Mouse (Mus musculus): ENCODE results near the gene Gtf2f2. TPM values are rescaled to one million over a fixed set of nuclear protein-coding genes. Genes with fewer than 3 reads are reported as not detected.

Gtf2f2 gene
- polyA plus RNA-seq, 1 experiment from 2014 or later, result 36.7 TPM

DNA sequence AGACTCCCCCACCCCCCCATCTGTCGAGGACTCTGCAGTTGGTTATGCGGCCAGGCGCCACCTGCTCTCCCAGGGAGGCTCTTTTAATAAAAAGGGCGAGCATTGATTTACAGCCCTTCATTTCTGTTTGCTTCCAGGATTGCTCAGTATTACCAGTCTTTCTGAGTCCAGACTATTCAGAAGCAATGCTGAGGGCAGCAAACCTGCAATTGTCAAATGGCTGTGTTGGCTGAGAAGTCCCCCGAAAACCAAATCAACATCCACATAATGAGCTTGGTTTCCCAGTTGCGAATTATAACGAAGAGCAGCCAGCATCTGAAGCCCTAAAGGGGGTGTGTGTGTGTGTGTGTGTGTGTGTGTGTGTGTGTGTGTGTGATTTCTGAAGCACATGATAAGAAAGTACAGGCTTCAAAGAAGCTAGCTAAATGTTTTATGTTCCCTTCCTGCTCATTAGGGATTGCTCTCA, 22.0 kb upstream of the Gtf2f2 start:
- H3K4me1 ChIP-seq (ENCODE audit: control insufficient read depth, insufficient read depth, low read length), result no peaks in the 10 kb centered on the region
- WGBS (ENCODE audit: insufficient replicate concordance), result 75% methylated on average over 7 of the region's 7 CpGs
- no peaks in the 10 kb centered on the region for H3K9me3 ChIP-seq (replicated peaks; ENCODE audit: control insufficient read depth, low read length)
- ATAC-seq (replicated peaks; ENCODE audit: insufficient number of reproducible peaks, low FRiP score, low TSS enrichment), result no peak
- no peaks in the 10 kb centered on the region for H3K36me3 ChIP-seq (ENCODE audit: control insufficient read depth, insufficient read depth, low read length)
- H3K9ac ChIP-seq (ENCODE audit: low read depth, low read length), result no peak overlapping the region
- no peak overlapping the region for H3K4me3 ChIP-seq (ENCODE audit: low read depth, low read length)
- no peak overlapping the region for H3K27ac ChIP-seq (ENCODE audit: low read depth, low read length)
- H3K27me3 ChIP-seq (ENCODE audit: control insufficient read depth, insufficient read depth, low read length), result no peaks in the 10 kb centered on the region
- H3K4me2 ChIP-seq, result no peak overlapping the region

DNA sequence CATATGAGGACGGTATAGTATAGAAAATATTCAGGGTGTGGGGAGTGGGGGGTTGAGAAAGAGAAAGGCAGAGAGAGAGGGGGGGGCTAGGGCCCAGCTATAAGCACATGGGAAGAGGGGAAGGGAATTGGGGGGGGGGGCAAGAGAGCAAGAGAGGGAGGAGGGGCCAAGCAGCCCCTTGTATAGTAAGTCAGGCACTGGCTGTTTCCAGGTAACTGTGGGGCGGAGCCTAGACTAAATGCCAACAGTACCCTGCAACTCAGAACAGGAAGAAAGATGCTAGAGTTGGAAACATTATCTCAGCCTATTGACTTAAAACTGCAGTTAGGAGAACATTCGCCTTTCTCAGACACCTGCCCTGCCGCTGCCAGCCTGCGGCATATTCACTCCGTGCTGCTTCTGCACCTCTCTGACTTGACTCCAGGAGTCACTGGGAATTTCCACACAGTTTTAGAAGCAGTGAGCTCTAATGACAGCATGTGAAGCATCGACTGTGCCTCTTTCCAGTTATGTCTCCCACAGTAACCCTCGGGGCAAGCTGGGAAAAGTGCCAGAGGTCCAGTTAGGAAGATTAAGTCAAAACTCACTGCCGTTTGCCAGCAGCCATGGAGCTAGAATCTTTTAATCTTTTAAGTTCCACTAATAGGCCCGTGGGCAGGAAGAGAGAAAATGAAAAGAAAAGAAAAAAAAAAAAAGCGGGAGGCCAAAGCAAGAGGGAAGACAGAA, 20.6 kb upstream of the Gtf2f2 start:
- H3K4me1 ChIP-seq (ENCODE audit: control insufficient read depth, insufficient read depth, low read length), result no peaks in the 10 kb centered on the region
- no peaks in the 10 kb centered on the region for H3K9me3 ChIP-seq (replicated peaks; ENCODE audit: control insufficient read depth, low read length)
- WGBS (ENCODE audit: insufficient replicate concordance), result 56% methylated on average over 11 of the region's 11 CpGs
- no peaks in the 10 kb centered on the region for H3K27me3 ChIP-seq (ENCODE audit: control insufficient read depth, insufficient read depth, low read length)
- no peaks in the 10 kb centered on the region for H3K36me3 ChIP-seq (ENCODE audit: control insufficient read depth, insufficient read depth, low read length)
- no peak for ATAC-seq (replicated peaks; ENCODE audit: insufficient number of reproducible peaks, low FRiP score, low TSS enrichment)
- no peak overlapping the region for H3K9ac ChIP-seq (ENCODE audit: low read depth, low read length)
- H3K4me3 ChIP-seq (ENCODE audit: low read depth, low read length), result no peak overlapping the region
- no peak overlapping the region for H3K27ac ChIP-seq (ENCODE audit: low read depth, low read length)
- H3K4me2 ChIP-seq, result no peak overlapping the region

DNA sequence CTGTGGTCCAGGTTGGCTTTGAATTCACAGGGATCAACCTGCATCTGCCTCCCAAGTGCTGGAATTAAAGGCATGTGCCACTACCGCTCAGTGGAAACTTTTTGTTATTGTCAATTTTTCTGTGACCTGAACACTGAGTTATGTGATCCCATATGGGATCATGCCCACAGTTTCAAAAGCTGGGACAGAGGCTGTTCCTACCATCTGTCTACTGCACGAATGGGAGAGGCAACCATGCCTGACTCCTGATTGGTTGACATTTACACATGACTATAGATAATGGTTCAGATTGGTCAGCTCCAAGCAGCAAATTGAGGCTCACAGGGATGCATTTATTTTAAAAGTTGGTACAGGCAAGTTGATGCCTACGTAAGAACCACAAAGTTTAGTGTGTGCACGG, 14.0 kb upstream of the Gtf2f2 start:
- Histone ChIP-seq H3K27ac (ENCODE audit: low read depth, low read length) (no peak overlapping the region), H3K27me3 (ENCODE audit: control insufficient read depth, insufficient read depth, low read length) (no peaks in the 10 kb centered on the region), H3K4me1 (ENCODE audit: control insufficient read depth, insufficient read depth, low read length) (no peaks in the 10 kb centered on the region), H3K4me2 (no peak overlapping the region), H3K9me3 (replicated peaks; ENCODE audit: control insufficient read depth, low read length) (no peaks in the 10 kb centered on the region), H3K9ac (ENCODE audit: low read depth, low read length) (no peak overlapping the region), H3K4me3 (ENCODE audit: low read depth, low read length) (no peak overlapping the region), H3K36me3 (ENCODE audit: control insufficient read depth, insufficient read depth, low read length) (no peaks in the 10 kb centered on the region)
- WGBS (ENCODE audit: insufficient replicate concordance), result 84% methylated on average over 4 of the region's 4 CpGs
- ATAC-seq (replicated peaks; ENCODE audit: insufficient number of reproducible peaks, low FRiP score, low TSS enrichment), result no peak

DNA sequence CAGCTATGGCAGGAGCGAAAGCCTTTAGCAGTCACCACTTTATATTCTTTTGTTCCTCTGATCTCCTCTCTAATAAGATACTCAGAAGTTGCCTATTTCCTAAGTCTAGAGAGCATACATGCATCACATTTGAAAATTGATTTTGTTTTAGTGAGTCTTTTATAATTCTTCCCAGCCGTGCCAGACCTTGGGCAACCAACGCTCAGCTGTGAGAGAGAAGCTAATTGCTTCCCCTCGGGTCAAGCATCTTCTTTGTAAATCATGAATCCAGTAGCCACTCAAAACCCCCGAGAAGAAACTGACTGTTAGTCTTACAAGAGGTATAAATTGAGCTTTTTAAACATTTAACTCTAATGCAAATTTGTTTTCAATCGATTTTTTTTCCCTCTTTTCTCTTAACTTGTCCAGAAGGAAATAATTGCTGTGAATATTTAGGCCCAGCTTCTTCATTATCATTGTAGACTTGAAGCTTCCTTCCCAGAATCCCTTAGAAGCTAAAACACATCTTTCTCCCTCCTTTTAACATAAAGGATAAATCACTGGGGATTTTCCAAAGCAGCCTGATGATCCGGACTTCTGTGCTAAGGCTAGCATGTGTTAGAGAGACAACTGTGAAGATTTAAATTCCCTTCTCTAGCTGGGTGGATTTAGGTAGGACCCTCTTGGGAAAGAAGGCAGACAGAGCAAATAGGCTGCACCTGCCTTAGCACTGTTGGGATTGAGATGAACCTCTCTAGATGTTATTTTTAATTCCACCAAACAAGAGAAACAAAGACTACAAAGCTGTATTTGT, 10.5 kb upstream of the Gtf2f2 start:
- H3K9me3 ChIP-seq (replicated peaks; ENCODE audit: control insufficient read depth, low read length), result no peaks in the 10 kb centered on the region
- no peaks in the 10 kb centered on the region for H3K36me3 ChIP-seq (ENCODE audit: control insufficient read depth, insufficient read depth, low read length)
- H3K4me1 ChIP-seq (ENCODE audit: control insufficient read depth, insufficient read depth, low read length), result no peaks in the 10 kb centered on the region
- no peak for ATAC-seq (replicated peaks; ENCODE audit: insufficient number of reproducible peaks, low FRiP score, low TSS enrichment)
- no peak overlapping the region for H3K4me3 ChIP-seq (ENCODE audit: low read depth, low read length)
- no peaks in the 10 kb centered on the region for H3K27me3 ChIP-seq (ENCODE audit: control insufficient read depth, insufficient read depth, low read length)
- WGBS (ENCODE audit: insufficient replicate concordance), result 71% methylated on average over 7 of the region's 7 CpGs
- no peak overlapping the region for H3K9ac ChIP-seq (ENCODE audit: low read depth, low read length)
- H3K27ac ChIP-seq (ENCODE audit: low read depth, low read length), result no peak overlapping the region
- no peak overlapping the region for H3K4me2 ChIP-seq

DNA sequence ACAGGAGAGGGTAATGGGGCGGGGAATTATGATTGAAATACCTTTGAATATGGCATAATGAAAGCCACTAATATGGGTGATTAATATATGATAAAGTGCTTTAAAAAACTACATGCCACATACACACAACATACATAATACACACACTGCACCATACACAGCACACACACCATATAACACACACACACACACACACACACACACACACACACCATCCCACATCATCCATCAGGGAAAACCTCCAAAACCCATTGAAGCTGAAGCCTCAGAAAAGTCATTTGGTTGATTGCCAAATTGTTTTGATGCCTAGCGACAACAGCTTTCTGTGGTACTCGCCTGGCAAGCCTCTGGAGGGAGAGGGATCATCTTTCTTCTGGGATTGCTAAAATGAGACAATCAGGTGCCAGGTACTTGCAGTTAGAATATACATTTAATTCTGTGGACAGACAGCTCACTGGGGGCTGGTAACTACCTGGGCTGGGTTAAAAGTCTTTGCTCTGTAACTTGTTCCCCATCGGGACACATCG, 9.7 kb upstream of the Gtf2f2 start:
- Histone ChIP-seq H3K9me3 (replicated peaks; ENCODE audit: control insufficient read depth, low read length) (no peaks in the 10 kb centered on the region), H3K27ac (ENCODE audit: low read depth, low read length) (no peak overlapping the region), H3K9ac (ENCODE audit: low read depth, low read length) (no peak overlapping the region), H3K4me2 (no peak overlapping the region), H3K27me3 (ENCODE audit: control insufficient read depth, insufficient read depth, low read length) (no peaks in the 10 kb centered on the region), H3K4me1 (ENCODE audit: control insufficient read depth, insufficient read depth, low read length) (no peaks in the 10 kb centered on the region), H3K36me3 (ENCODE audit: control insufficient read depth, insufficient read depth, low read length) (no peaks in the 10 kb centered on the region), H3K4me3 (ENCODE audit: low read depth, low read length) (no peak overlapping the region)
- no peak for ATAC-seq (replicated peaks; ENCODE audit: insufficient number of reproducible peaks, low FRiP score, low TSS enrichment)
- 84% methylated on average over 5 of the region's 5 CpGs for WGBS (ENCODE audit: insufficient replicate concordance)

DNA sequence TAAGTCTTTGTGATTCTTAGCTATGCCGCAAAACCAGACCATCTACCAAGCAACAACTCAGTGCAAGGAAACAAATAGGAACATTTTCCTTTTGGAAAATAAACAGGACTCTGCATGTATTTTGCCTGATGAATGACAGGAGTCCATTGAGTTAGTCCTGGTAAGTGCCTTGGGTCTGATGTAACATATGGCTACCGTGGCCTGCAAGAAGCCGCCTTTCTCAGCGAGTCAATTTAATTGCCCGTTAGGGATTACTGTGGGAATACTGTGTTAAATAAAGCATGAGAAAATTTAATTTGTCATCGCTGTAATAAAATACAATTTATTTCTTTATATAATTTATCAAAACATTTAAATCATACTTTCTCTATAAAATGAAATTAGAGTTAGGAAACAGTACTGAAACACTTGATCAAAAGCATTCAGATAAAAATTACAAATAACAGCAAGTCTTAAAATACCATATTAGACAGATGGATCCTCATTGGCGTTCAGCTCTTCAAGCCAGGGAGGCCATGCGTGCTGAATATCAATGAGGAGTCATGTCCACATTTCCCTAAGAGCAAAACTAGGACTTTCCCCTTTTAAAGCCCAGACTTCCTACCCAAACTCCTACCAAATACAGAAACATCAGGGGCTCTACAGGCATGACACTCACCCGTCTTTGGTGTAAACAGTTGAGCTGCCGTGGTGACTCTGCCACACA, 7.3 kb upstream of the Gtf2f2 start:
- H3K27me3 ChIP-seq (ENCODE audit: control insufficient read depth, insufficient read depth, low read length), result no peaks in the 10 kb centered on the region
- H3K9me3 ChIP-seq (replicated peaks; ENCODE audit: control insufficient read depth, low read length), result no peaks in the 10 kb centered on the region
- H3K4me1 ChIP-seq (ENCODE audit: control insufficient read depth, insufficient read depth, low read length), result no peaks in the 10 kb centered on the region
- no peak overlapping the region for H3K27ac ChIP-seq (ENCODE audit: low read depth, low read length)
- ATAC-seq (replicated peaks; ENCODE audit: insufficient number of reproducible peaks, low FRiP score, low TSS enrichment), result no peak
- H3K4me3 ChIP-seq (ENCODE audit: low read depth, low read length), result no peak overlapping the region
- 79% methylated on average over 10 of the region's 10 CpGs for WGBS (ENCODE audit: insufficient replicate concordance)
- H3K9ac ChIP-seq (ENCODE audit: low read depth, low read length), result no peak overlapping the region
- no peaks in the 10 kb centered on the region for H3K36me3 ChIP-seq (ENCODE audit: control insufficient read depth, insufficient read depth, low read length)
- H3K4me2 ChIP-seq, result no peak overlapping the region

DNA sequence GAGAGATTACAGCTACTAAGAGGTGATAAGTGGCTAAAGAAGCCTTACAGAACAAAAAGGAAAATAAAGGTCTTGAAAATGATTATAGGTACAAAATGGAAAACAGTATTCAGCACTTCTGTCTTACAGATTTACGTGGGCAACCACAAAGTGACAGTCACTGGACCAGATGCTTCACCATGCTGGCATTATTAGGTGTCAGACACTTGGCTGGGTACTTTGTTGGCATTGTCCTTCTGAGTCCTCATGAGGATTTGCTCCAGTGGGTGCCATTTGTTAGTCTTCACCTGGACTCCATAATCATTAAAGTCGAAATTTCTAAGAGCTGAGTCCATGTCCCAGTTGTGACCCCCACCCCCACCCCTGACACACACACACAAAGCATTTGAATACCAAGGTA, 3.7 kb upstream of the Gtf2f2 start:
- H3K4me1 ChIP-seq (ENCODE audit: control insufficient read depth, insufficient read depth, low read length), result peaks cover 1% of the 10 kb centered on the region; the same call in 1 of the 2 replicates
- 45% methylated on average over 2 of the region's 2 CpGs for WGBS (ENCODE audit: insufficient replicate concordance)
- no peaks in the 10 kb centered on the region for H3K9me3 ChIP-seq (replicated peaks; ENCODE audit: control insufficient read depth, low read length)
- H3K36me3 ChIP-seq (ENCODE audit: control insufficient read depth, insufficient read depth, low read length), result no peaks in the 10 kb centered on the region
- no peak for ATAC-seq (replicated peaks; ENCODE audit: insufficient number of reproducible peaks, low FRiP score, low TSS enrichment)
- H3K4me3 ChIP-seq (ENCODE audit: low read depth, low read length), result no peak overlapping the region
- no peak overlapping the region for H3K9ac ChIP-seq (ENCODE audit: low read depth, low read length)
- no peak overlapping the region for H3K27ac ChIP-seq (ENCODE audit: low read depth, low read length)
- no peaks in the 10 kb centered on the region for H3K27me3 ChIP-seq (ENCODE audit: control insufficient read depth, insufficient read depth, low read length)
- no peak overlapping the region for H3K4me2 ChIP-seq

DNA sequence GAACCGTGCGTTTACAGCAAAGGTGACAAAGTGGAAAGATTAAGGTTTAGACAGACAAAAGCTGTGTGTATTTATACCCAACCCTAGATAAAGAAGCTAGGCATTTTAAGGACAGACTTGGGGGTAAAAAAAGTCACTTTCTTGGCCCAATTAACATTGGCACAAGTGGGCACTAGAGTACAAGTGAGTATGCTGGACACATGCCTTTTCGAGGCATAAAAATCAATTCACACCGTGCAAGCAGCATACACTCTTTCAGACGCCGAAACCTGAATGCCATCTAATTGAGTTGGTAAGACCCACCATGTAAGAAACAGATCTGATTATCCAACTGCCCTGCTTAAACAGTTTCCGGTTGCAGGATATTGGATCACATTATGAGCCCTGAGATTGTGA, 395 bp upstream of the Gtf2f2 start:
- Histone ChIP-seq H3K36me3 (ENCODE audit: control insufficient read depth, insufficient read depth, low read length) (no peaks in the 10 kb centered on the region), H3K9me3 (replicated peaks; ENCODE audit: control insufficient read depth, low read length) (no peaks in the 10 kb centered on the region), H3K4me3 (ENCODE audit: low read depth, low read length) (peak overlapping the region; percentile 90), H3K27me3 (ENCODE audit: control insufficient read depth, insufficient read depth, low read length) (no peaks in the 10 kb centered on the region), H3K4me2 (peak overlapping the region; percentile 76), H3K27ac (ENCODE audit: low read depth, low read length) (no peak overlapping the region), H3K4me1 (ENCODE audit: control insufficient read depth, insufficient read depth, low read length) (peaks cover 5% of the 10 kb centered on the region; the same call in 1 of the 2 replicates), H3K9ac (ENCODE audit: low read depth, low read length) (no peak overlapping the region)
- WGBS (ENCODE audit: insufficient replicate concordance), result 36% methylated on average over 7 of the region's 7 CpGs
- ATAC-seq (replicated peaks; ENCODE audit: insufficient number of reproducible peaks, low FRiP score, low TSS enrichment), result 0 out of 2 replicates have a peak, but pooled peaks have one; percentile 14

Measured in heart, embryonic 11.5 days (tissue).